Mouse (Mus musculus) cerebellum, adult 2 months (tissue): ENCODE measurements around the gene Tmem223. TPM values are rescaled to one million over a fixed set of nuclear protein-coding genes. Genes with fewer than 3 reads are reported as not detected.

ENCODE experiments used
- DNase-seq, 2 experiments: peaks; one replicate each; pipeline ENCODE4 v3.0.0; 2021
- H3K27ac ChIP-seq: fragments of 200-500 bp; 2 replicates; pipeline ENCODE4 v1.5.1; 2012; ENCODE audit warnings: low read length, control low read depth, inconsistent platforms; ENCODE audit not compliant: insufficient read depth
- H3K27me3 ChIP-seq: fragments of 200-500 bp; 2 replicates; pipeline ENCODE4 v1.6.1; 2012; ENCODE audit warnings: inconsistent platforms, mild to moderate bottlenecking, low read length, moderate library complexity; ENCODE audit not compliant: control insufficient read depth, insufficient read depth
- H3K4me1 ChIP-seq: fragments of 200-500 bp; 2 replicates; pipeline ENCODE4 v1.6.1; 2011; ENCODE audit warnings: low read length; ENCODE audit not compliant: control insufficient read depth, insufficient read depth
- H3K4me3 ChIP-seq: fragments of 200-500 bp; replicated peaks from 2 replicates; pipeline ENCODE3; 2011; ENCODE audit warnings: mild to moderate bottlenecking, low read depth, low read length, control low read depth; ENCODE audit not compliant: insufficient read depth
- CTCF ChIP-seq: fragments of 200-500 bp; IDR thresholded peaks from 2 replicates; pipeline ENCODE4 v1.5.1; 2011; ENCODE audit warnings: low read depth, mild to moderate bottlenecking, control low read depth, low read length, moderate library complexity, borderline replicate concordance; ENCODE audit not compliant: insufficient read depth
- POLR2A ChIP-seq: fragments of 200-500 bp; IDR thresholded peaks from 2 replicates; pipeline ENCODE4 v1.6.1; 2011; ENCODE audit warnings: low read length, control low read depth, borderline replicate concordance; ENCODE audit not compliant: insufficient read depth
- WGBS: fragments of 180-500 bp; shearing (Covaris S2); methylation state at CpG from one replicate; pipeline ENCODE4 v1.1.7; 2018; 5-methylcytosine and 5-hydroxymethylcytosine counted together
- polyA plus RNA-seq: library from polyadenylated mRNA; depleted of rRNA; stranded (reverse); fragments of >200 nt; gene quantifications from 2 replicates; pipeline ENCODE4 v1.2.3, GENCODE M21; 2012; rRNA removed

Tmem223 gene
- 169 and 170 TPM in 2 replicates for polyA plus RNA-seq

DNA sequence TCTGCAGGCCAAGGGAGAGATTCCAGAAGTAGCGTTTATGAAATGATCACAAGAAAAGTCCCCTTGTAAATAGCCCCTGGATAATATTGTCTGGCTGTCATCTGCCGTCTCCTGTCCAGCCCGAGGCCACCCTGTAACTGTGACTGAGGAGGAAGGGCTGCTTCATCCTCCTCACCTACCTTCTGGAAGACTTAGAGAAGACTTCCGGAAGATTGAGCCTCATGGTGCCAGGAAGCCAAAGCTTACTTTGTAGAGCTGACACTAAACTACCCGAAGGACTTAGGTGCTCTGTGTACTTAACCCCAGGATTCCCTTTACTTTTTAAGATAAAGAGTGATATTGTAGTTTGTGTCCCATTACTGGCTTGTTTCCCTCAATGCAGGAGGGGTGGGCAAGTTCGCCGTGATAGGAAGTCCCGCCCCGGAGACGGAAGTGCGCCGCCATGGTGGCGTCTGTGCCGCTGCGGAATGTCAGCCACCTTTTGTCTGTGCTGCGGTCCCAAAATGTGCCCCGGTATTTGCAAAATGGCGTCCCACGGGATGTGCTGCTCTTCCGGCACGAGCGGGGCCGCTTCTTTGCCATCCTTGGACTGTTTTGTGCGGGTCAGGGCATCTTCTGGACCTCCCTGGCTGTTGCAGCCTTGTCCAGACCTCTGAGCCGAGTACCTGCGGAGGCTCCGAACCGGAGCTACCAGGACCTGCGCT is at the start of gene Tmem223:
Gene Tmem223 (plus strand): TSS at position 430 of the 704 bp plus-strand sequence.
- H3K27ac ChIP-seq: peak within 1 kb of the TSS; percentile 89
- no peaks in the 10 kb centered on the region for H3K27me3 ChIP-seq
- H3K4me1 ChIP-seq: peaks cover 4% of the 10 kb centered on the region
- 14% methylated on average over 29 of the region's 29 CpGs for WGBS
- DNase-seq: peak; percentile 81 to 83
- peak; percentile 93 for TF ChIP-seq POLR2A
- TF ChIP-seq CTCF: no peak
- peak within 1 kb of the TSS; percentile 97 for H3K4me3 ChIP-seq

DNA sequence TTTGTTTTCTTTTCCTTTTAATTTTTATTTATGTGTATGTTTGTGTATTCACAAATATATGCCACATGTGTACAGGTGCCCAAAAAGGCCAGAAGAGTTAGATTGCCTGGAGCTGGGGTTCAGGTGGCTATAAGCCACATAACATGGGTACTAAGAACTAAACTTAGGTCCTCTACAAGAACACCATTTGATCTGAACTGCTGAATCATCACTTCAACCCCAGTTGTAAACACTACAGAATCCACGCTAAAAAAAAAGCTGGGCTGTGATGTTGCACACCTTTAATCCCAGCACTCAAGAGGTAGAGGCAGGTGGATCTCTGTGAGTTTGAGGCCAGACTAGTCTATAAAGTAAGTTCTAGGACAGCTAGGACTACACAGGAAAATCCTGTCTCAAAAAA is 49.4 kb upstream of the Tmem223 start:
- peak overlapping the region; percentile 26 for H3K4me3 ChIP-seq
- WGBS: 49% methylated on average over 1 of the region's 1 CpGs
- no peak for TF ChIP-seq POLR2A

GRCm38 (mm10) chr19:8722021-8722420 is 48.8 kb upstream of the Tmem223 start:
- TF ChIP-seq POLR2A: no peak
- TF ChIP-seq CTCF: no peak
- peak; percentile 21 to 27 for DNase-seq
- Histone ChIP-seq H3K4me3 (peak overlapping the region; percentile 99), H3K27ac (no peak overlapping the region), H3K4me1 (peaks cover 11% of the 10 kb centered on the region), H3K27me3 (no peaks in the 10 kb centered on the region)
- 16% methylated on average over 4 of the region's 4 CpGs for WGBS

More for the DNA sequence above, 49.4 kb upstream of the Tmem223 start:
- no peaks in the 10 kb centered on the region for H3K27me3 ChIP-seq
- no peak for DNase-seq
- peaks cover 14% of the 10 kb centered on the region for H3K4me1 ChIP-seq
- H3K27ac ChIP-seq: no peak overlapping the region

DNA sequence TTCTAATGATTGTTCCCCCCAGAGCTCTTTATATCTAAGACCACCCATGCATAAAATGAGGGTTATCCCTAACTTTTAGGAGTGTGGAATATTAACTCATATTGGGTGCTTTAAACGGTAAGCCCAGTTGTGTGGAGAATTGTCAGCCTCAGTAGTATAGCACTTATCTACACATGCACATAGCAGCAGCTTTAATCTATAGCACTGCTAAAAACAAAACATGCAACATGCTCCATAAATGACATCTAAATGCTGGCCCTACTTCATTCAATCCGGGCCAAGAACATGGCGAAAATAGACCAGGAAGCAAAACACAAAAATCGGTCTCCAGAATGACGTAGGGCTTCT is 48.3 kb upstream of the Tmem223 start:
- TF ChIP-seq CTCF: no peak
- TF ChIP-seq POLR2A: no peak
- no peak for DNase-seq
- Histone ChIP-seq H3K4me1 (peaks cover 10% of the 10 kb centered on the region), H3K27ac (peak overlapping the region; percentile 99), H3K27me3 (no peaks in the 10 kb centered on the region), H3K4me3 (peak overlapping the region; percentile 99)
- WGBS: under 1% methylated on average over 5 of the region's 5 CpGs

GRCm38 (mm10) chr19:8722907-8723573 is 47.8 kb upstream of the Tmem223 start, which contains the start of gene Slc3a2:
Gene Slc3a2 (minus strand): TSS chr19:8723369.
- peak; percentile 14; the same call in 1 of the 2 replicates for TF ChIP-seq CTCF
- peak; percentile 91 for TF ChIP-seq POLR2A
- WGBS: under 1% methylated on average over 50 of the region's 50 CpGs
- peaks cover 10% of the 10 kb centered on the region for H3K4me1 ChIP-seq
- DNase-seq: peak; percentile 97 to 99
- H3K27ac ChIP-seq: peak within 1 kb of the TSS; percentile 99
- H3K4me3 ChIP-seq: peak within 1 kb of the TSS; percentile 99
- no peaks in the 10 kb centered on the region for H3K27me3 ChIP-seq

- Histone ChIP-seq H3K4me3 (peak overlapping the region; percentile 99), H3K27ac (peak overlapping the region; percentile 88), H3K4me1 (peaks cover 10% of the 10 kb centered on the region), H3K27me3 (no peaks in the 10 kb centered on the region)
- under 1% methylated on average over 20 of the region's 20 CpGs for WGBS
- TF ChIP-seq CTCF (no peak), POLR2A (no peak)
- DNase-seq: peak in 1 of 2 experiments; percentile 37
Observed at GRCm38 (mm10) chr19:8723574-8724346, 47.0 kb upstream of the Tmem223 start.

- 0% methylated on average over 2 of the region's 2 CpGs for WGBS
- TF ChIP-seq POLR2A (no peak), CTCF (no peak)
- peak overlapping the region; percentile 99 for H3K4me3 ChIP-seq
- no peak for DNase-seq
- H3K27ac ChIP-seq: no peak overlapping the region
- H3K4me1 ChIP-seq: peaks cover 10% of the 10 kb centered on the region
- H3K27me3 ChIP-seq: no peaks in the 10 kb centered on the region
Observed at GRCm38 (mm10) chr19:8724392-8724791, 46.4 kb upstream of the Tmem223 start.
